Mouse (Mus musculus) hindbrain, embryonic 15.5 days (tissue): ENCODE results near the gene Notch1. TPM values are rescaled to one million over a fixed set of nuclear protein-coding genes. Genes with fewer than 3 reads are reported as not detected.

Source experiments
- ATAC-seq: fragments of 200-750 bp; cut with Nextera tagmentation; 2 replicates; pipeline ENCODE4 v1.8.0; 2017; ENCODE audit warnings: low read depth, moderate number of reproducible peaks, moderate TSS enrichment; ENCODE audit not compliant: low FRiP score
- H3K27ac ChIP-seq: fragments of 300-500 bp; sonication (generic); replicated peaks from 2 replicates; pipeline ENCODE4 v1.5.1; 2015; ENCODE audit warnings: mild to moderate bottlenecking, inconsistent platforms
- H3K27me3 ChIP-seq: fragments of 300-500 bp; sonication (generic); 2 replicates; pipeline ENCODE4 v1.6.1; 2015; ENCODE audit warnings: control low read depth, inconsistent platforms
- H3K36me3 ChIP-seq: fragments of 300-500 bp; sonication (generic); 2 replicates; pipeline ENCODE4 v1.6.1; 2015; ENCODE audit warnings: control low read depth, inconsistent platforms
- H3K4me1 ChIP-seq: fragments of 300-500 bp; sonication (generic); replicated peaks from 2 replicates; pipeline ENCODE4 v1.6.1; 2015; ENCODE audit warnings: control low read depth, inconsistent platforms
- H3K4me2 ChIP-seq: fragments of 300-500 bp; sonication (generic); 2 replicates; pipeline ENCODE4 v1.6.1; 2015; ENCODE audit warnings: moderate library complexity, mild to moderate bottlenecking, inconsistent platforms
- H3K4me3 ChIP-seq: fragments of 300-500 bp; sonication (generic); 2 replicates; pipeline ENCODE4 v1.5.1; 2015; ENCODE audit warnings: mild to moderate bottlenecking, inconsistent platforms
- H3K9ac ChIP-seq: fragments of 300-500 bp; sonication (generic); 2 replicates; pipeline ENCODE4 v1.6.1; 2015; ENCODE audit warnings: inconsistent platforms
- H3K9me3 ChIP-seq: fragments of 300-500 bp; sonication (generic); 2 replicates; pipeline ENCODE4 v1.6.1; 2016; ENCODE audit warnings: control low read depth, inconsistent platforms
- WGBS: fragments of 180-500 bp; shearing (Covaris S2); methylation state at CpG from one replicate; pipeline ENCODE4 v1.1.7; 2015; 5-methylcytosine and 5-hydroxymethylcytosine counted together
- polyA plus RNA-seq: library from polyadenylated mRNA; unstranded; fragments of >200 nt; fragmentation: Nextera tagmentation; extraction: Ambion mirVana; gene quantifications from 2 replicates; pipeline ENCODE4 v1.2.1, GENCODE M21; 2015

Gene Notch1
- polyA plus RNA-seq, 1 experiment from 2014 or later: 16.3 TPM

GRCm38 (mm10) chr2:26544265-26544664 is 27.8 kb upstream of the Notch1 start:
- H3K4me3 ChIP-seq: no peak overlapping the region
- H3K9me3 ChIP-seq: no peaks in the 10 kb centered on the region
- WGBS: 48% methylated on average over 3 of the region's 3 CpGs
- no peak overlapping the region for H3K4me2 ChIP-seq
- H3K4me1 ChIP-seq: peaks cover 24% of the 10 kb centered on the region
- ATAC-seq: no peak
- no peak overlapping the region for H3K9ac ChIP-seq
- no peaks in the 10 kb centered on the region for H3K27me3 ChIP-seq
- H3K36me3 ChIP-seq: no peaks in the 10 kb centered on the region
- no peak overlapping the region for H3K27ac ChIP-seq

GRCm38 (mm10) chr2:26543768-26544167 is 27.3 kb upstream of the Notch1 start:
- 91% methylated on average over 8 of the region's 8 CpGs for WGBS
- no peak overlapping the region for H3K9ac ChIP-seq
- peaks cover 25% of the 10 kb centered on the region for H3K4me1 ChIP-seq
- ATAC-seq: no peak
- H3K36me3 ChIP-seq: no peaks in the 10 kb centered on the region
- no peak overlapping the region for H3K4me2 ChIP-seq
- no peak overlapping the region for H3K4me3 ChIP-seq
- no peak overlapping the region for H3K27ac ChIP-seq
- H3K27me3 ChIP-seq: no peaks in the 10 kb centered on the region
- H3K9me3 ChIP-seq: no peaks in the 10 kb centered on the region

DNA sequence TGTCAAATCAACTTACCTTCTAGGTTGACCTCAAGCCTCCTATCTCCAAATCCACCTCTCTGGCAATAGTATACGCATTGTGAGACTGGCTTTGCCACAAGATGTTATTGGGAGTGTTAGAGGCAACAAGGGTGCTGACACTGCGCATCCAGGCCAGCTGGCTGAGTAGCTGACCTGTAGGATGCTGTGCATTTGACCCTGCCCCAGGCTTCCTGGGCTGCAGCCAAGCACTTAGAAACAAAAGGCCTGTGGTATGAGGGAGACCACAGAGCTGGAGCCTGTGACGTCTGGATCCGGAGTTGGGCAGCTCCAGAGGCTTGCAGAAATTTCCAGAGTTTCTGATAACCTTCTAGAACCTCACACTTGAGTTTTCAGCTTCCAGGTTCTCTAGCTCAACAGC is 26.7 kb upstream of the Notch1 start:
- Histone ChIP-seq H3K27ac (no peak overlapping the region), H3K4me2 (no peak overlapping the region), H3K36me3 (no peaks in the 10 kb centered on the region), H3K27me3 (no peaks in the 10 kb centered on the region), H3K4me1 (peaks cover 27% of the 10 kb centered on the region), H3K9me3 (no peaks in the 10 kb centered on the region), H3K4me3 (no peak overlapping the region), H3K9ac (no peak overlapping the region)
- ATAC-seq: no peak
- 52% methylated on average over 4 of the region's 4 CpGs for WGBS

DNA sequence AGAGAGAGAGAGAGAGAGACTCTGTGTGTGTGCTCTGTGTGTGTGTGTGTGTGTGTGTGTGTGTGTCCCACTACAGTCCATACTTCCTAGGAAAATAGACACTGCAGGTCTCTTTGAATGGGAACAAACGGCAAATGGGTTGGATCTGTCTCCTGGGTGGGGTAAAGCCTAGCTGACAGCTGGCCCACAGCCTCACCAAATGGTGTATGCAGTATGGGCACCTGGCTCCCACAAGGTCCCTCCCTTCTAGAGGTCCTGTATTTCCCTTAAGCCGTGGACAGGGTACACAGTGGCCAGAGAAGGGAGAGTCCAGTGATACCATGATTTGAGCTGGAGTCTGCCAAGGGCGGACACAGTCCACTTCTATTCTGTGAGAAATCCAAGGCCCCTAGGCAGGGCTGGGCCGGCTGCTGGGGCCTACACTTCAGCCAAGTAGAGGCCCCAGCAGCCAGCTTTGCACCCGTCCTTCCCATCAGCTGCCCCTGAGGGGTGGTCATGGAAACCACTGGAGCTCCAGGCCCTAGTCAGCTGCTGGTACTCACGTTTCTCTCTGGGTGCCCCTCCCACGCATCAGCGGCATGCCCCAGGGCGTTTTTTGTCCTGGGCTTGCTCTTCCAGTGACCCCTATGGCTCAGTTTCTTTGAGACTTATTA is 24.9 kb upstream of the Notch1 start:
- Histone ChIP-seq H3K4me2 (no peak overlapping the region), H3K9ac (no peak overlapping the region; the same call in 1 of the 2 replicates), H3K36me3 (no peaks in the 10 kb centered on the region), H3K27me3 (no peaks in the 10 kb centered on the region), H3K4me1 (peaks cover 27% of the 10 kb centered on the region), H3K27ac (0 out of 2 replicates have a peak overlapping the region, but pooled peaks have one; percentile 61), H3K4me3 (no peak overlapping the region), H3K9me3 (no peaks in the 10 kb centered on the region)
- 32% methylated on average over 9 of the region's 9 CpGs for WGBS
- peak; percentile 58 for ATAC-seq

DNA sequence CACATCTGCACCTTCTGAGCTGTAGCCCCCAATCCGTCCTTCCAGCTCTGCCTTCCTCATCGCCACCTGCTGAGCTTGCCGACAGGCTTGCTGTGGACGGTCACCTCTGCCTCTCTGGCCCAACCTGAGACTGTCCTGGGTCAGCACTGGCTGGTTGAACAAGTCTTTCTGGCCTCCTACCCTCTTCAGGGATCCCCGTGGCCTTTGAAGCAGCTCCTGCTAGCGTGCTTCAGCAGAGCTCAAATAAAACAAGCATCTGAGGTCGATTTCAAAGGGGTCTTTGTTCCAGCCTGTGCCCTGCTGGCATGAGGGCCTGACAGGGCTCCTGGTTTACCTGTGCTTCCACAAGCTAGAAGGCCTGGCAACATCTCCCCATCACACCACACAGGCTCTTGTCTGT is 24.3 kb upstream of the Notch1 start:
- 28% methylated on average over 7 of the region's 7 CpGs for WGBS
- H3K27ac ChIP-seq: peak overlapping the region; percentile 50; the same call in 1 of the 2 replicates

DNA sequence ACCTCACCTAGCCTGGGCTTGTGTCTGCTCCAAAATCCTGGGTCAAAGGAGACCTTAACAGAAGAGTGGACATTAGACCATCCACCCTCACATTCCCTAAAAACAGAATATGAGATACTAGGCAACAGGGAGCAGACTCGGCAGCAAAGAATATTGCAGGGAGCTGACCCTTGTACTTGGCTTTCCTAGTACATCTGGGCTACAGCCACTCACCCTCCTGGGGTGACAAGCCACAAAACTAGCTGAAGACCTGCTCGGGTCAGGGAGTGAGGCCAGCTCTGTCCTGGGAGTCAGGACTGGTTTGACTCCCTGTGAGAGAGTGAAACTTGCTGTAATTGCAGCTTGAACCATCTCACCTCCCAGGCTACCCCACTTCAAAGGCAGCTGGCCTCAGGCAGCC is 23.1 kb upstream of the Notch1 start:
- H3K9ac ChIP-seq: no peak overlapping the region
- no peak overlapping the region for H3K27ac ChIP-seq
- ATAC-seq: no peak
- WGBS: 71% methylated on average over 2 of the region's 2 CpGs
- no peaks in the 10 kb centered on the region for H3K27me3 ChIP-seq
- no peak overlapping the region for H3K4me2 ChIP-seq
- no peak overlapping the region for H3K4me3 ChIP-seq
- H3K4me1 ChIP-seq: peaks cover 34% of the 10 kb centered on the region
- H3K9me3 ChIP-seq: no peaks in the 10 kb centered on the region
- no peaks in the 10 kb centered on the region for H3K36me3 ChIP-seq

More for the DNA sequence above, 24.3 kb upstream of the Notch1 start:
- H3K4me3 ChIP-seq: no peak overlapping the region
- H3K4me2 ChIP-seq: no peak overlapping the region
- H3K4me1 ChIP-seq: peaks cover 34% of the 10 kb centered on the region
- no peaks in the 10 kb centered on the region for H3K36me3 ChIP-seq
- no peaks in the 10 kb centered on the region for H3K9me3 ChIP-seq
- H3K9ac ChIP-seq: no peak overlapping the region
- no peak for ATAC-seq
- H3K27me3 ChIP-seq: no peaks in the 10 kb centered on the region

- peak; percentile 82 for ATAC-seq
- H3K27ac ChIP-seq: peak overlapping the region; percentile 77
- H3K4me2 ChIP-seq: no peak overlapping the region
- H3K4me1 ChIP-seq: peaks cover 42% of the 10 kb centered on the region
- WGBS: 18% methylated on average over 4 of the region's 4 CpGs
- no peaks in the 10 kb centered on the region for H3K9me3 ChIP-seq
- H3K27me3 ChIP-seq: no peaks in the 10 kb centered on the region
- no peaks in the 10 kb centered on the region for H3K36me3 ChIP-seq
- no peak overlapping the region for H3K9ac ChIP-seq
- no peak overlapping the region for H3K4me3 ChIP-seq
These were observed 19.1 kb upstream of the Notch1 start for GRCm38 (mm10) chr2:26535517-26536045.

DNA sequence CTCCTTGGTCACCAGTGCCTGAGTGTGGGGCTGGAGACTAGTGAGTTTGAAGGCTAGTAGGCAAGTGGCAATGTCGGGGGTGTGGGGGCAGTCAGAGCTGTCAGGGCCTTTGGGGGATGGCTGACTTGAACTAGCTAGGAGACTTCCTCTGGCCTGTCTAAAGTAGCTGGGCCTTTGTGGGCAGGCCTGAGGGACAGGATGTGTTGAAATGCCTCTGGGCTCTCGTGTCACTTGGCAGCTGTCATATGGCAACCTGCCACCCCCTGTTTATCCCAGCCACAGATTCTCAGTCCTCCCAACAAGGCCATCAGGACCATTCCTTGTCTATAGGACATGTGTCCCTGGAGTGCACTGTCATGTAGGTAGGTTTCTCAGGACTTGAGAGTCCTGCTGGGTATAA is 18.2 kb upstream of the Notch1 start:
- Histone ChIP-seq H3K9me3 (no peaks in the 10 kb centered on the region), H3K9ac (no peak overlapping the region), H3K4me2 (no peak overlapping the region), H3K4me3 (no peak overlapping the region), H3K27me3 (no peaks in the 10 kb centered on the region), H3K27ac (peak overlapping the region; percentile 67), H3K4me1 (peaks cover 37% of the 10 kb centered on the region), H3K36me3 (no peaks in the 10 kb centered on the region)
- no peak for ATAC-seq
- 49% methylated on average over 2 of the region's 2 CpGs for WGBS

DNA sequence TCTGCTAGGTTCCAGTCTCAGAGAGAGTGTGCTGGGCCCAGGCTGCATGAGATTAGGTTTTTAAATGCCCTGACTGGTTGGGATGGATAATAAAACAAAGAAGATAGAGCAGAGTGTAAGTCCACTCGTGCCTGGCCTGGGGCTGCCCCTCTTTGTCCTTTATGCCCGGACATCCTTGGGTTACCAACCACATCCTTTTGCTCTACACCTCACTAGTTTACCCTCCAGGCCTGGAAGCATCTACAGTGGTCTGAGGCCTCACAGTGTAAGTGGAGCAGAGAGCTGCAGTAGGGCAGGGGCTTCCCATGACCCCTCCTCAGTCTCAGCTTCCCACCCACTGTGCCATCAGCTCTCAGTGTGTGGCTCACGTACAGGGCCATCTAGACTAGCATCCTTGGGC is 17.7 kb upstream of the Notch1 start:
- Histone ChIP-seq H3K9ac (no peak overlapping the region), H3K4me2 (no peak overlapping the region), H3K27ac (peak overlapping the region; percentile 67), H3K27me3 (no peaks in the 10 kb centered on the region), H3K4me1 (peaks cover 37% of the 10 kb centered on the region), H3K36me3 (no peaks in the 10 kb centered on the region), H3K4me3 (no peak overlapping the region), H3K9me3 (no peaks in the 10 kb centered on the region)
- ATAC-seq: no peak
- 50% methylated on average over 3 of the region's 3 CpGs for WGBS

- WGBS: 12% methylated on average over 5 of the region's 5 CpGs
- Histone ChIP-seq H3K36me3 (no peaks in the 10 kb centered on the region), H3K4me3 (no peak overlapping the region), H3K9ac (no peak overlapping the region), H3K27me3 (no peaks in the 10 kb centered on the region), H3K4me2 (no peak overlapping the region), H3K4me1 (peaks cover 33% of the 10 kb centered on the region), H3K27ac (peak overlapping the region; percentile 67), H3K9me3 (no peaks in the 10 kb centered on the region)
- ATAC-seq: peak; percentile 68
These were observed 16.8 kb upstream of the Notch1 start for GRCm38 (mm10) chr2:26533249-26533648.

DNA sequence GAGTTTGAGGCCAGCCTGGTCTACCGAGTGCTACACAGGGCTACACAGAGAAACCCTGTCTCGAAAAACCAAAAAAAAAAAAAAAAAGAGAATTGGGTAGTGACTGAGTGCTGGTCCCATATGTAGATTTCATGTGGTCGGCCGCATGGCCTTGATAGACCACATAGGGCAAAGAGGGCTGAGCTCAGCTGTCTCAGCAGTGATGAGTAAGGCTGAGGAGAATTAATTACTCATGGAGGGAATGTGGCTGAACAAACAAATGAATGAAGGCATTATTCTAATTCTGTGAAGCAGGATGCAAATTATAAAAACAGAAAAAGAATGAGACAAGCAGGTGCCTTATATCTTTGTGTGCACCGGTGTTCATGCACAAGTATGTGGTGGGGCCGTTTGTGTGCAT is 15.4 kb upstream of the Notch1 start:
- Histone ChIP-seq H3K4me1 (peaks cover 32% of the 10 kb centered on the region), H3K9me3 (no peaks in the 10 kb centered on the region), H3K4me2 (no peak overlapping the region), H3K27ac (no peak overlapping the region), H3K4me3 (no peak overlapping the region), H3K9ac (no peak overlapping the region), H3K36me3 (no peaks in the 10 kb centered on the region), H3K27me3 (no peaks in the 10 kb centered on the region)
- no peak for ATAC-seq
- WGBS: 52% methylated on average over 6 of the region's 6 CpGs

GRCm38 (mm10) chr2:26529881-26530280 is 13.4 kb upstream of the Notch1 start:
- H3K27me3 ChIP-seq: no peaks in the 10 kb centered on the region
- no peak for ATAC-seq
- no peak overlapping the region for H3K27ac ChIP-seq
- H3K4me3 ChIP-seq: no peak overlapping the region
- H3K4me2 ChIP-seq: no peak overlapping the region
- peaks cover 27% of the 10 kb centered on the region for H3K4me1 ChIP-seq
- H3K9ac ChIP-seq: no peak overlapping the region
- H3K9me3 ChIP-seq: no peaks in the 10 kb centered on the region
- no peaks in the 10 kb centered on the region for H3K36me3 ChIP-seq
- WGBS: 73% methylated on average over 3 of the region's 3 CpGs
